Mouse (Mus musculus): ENCODE measurements around the gene Bmp2k. TPM values are rescaled to one million over a fixed set of nuclear protein-coding genes. Genes with fewer than 3 reads are reported as not detected.
A peak's percentile ranks its signal among the peaks of the same experiment; 100 is the strongest.

The Bmp2k gene
- polyA plus RNA-seq, 1 experiment from 2014 or later = 31.1 TPM

GRCm38 (mm10) chr5:97097631-97098041 lies 100.1 kb downstream of the Bmp2k start:
- H3K9ac ChIP-seq (ENCODE audit: low read depth, low read length) = no peak overlapping the region
- ATAC-seq (replicated peaks; ENCODE audit: low FRiP score) (no peak), DNase-seq (ENCODE audit: low spot score) (no peak)
- H3K4me1 ChIP-seq (replicated peaks; ENCODE audit: control insufficient read depth, insufficient read depth, low read length) = no peaks in the 10 kb centered on the region; the same call in 1 of the 2 replicates
- H3K9me3 ChIP-seq (ENCODE audit: control insufficient read depth, low read length) = no peaks in the 10 kb centered on the region
- no peak overlapping the region for H3K4me3 ChIP-seq (ENCODE audit: low read depth, low read length)
- no peak overlapping the region for H3K4me2 ChIP-seq
- no peak overlapping the region for H3K27ac ChIP-seq (ENCODE audit: low read depth, low read length)
- WGBS = 65% methylated on average over 9 of the region's 9 CpGs
- H3K27me3 ChIP-seq (replicated peaks; ENCODE audit: control insufficient read depth, insufficient read depth, low read length) = no peaks in the 10 kb centered on the region
- no peaks in the 10 kb centered on the region for H3K36me3 ChIP-seq (ENCODE audit: control insufficient read depth, insufficient read depth, low read length)

GRCm38 (mm10) chr5:97099954-97100353 lies 102.5 kb downstream of the Bmp2k start:
- 88% methylated on average over 8 of the region's 8 CpGs for WGBS
- DNase-seq (ENCODE audit: low spot score) (no peak), ATAC-seq (replicated peaks; ENCODE audit: low FRiP score) (no peak)
- H3K27ac ChIP-seq (ENCODE audit: low read depth, low read length) = no peak overlapping the region
- H3K4me3 ChIP-seq (ENCODE audit: low read depth, low read length) = no peak overlapping the region
- H3K4me2 ChIP-seq = no peak overlapping the region
- no peaks in the 10 kb centered on the region for H3K36me3 ChIP-seq (ENCODE audit: control insufficient read depth, insufficient read depth, low read length)
- no peak overlapping the region for H3K9ac ChIP-seq (ENCODE audit: low read depth, low read length)
- H3K4me1 ChIP-seq (replicated peaks; ENCODE audit: control insufficient read depth, insufficient read depth, low read length) = no peaks in the 10 kb centered on the region
- H3K27me3 ChIP-seq (replicated peaks; ENCODE audit: control insufficient read depth, insufficient read depth, low read length) = no peaks in the 10 kb centered on the region
- H3K9me3 ChIP-seq (ENCODE audit: control insufficient read depth, low read length) = no peaks in the 10 kb centered on the region

- Histone ChIP-seq H3K27ac (ENCODE audit: low read depth, low read length) (no peak overlapping the region), H3K9me3 (ENCODE audit: control insufficient read depth, low read length) (no peaks in the 10 kb centered on the region), H3K4me3 (ENCODE audit: low read depth, low read length) (no peak overlapping the region), H3K27me3 (replicated peaks; ENCODE audit: control insufficient read depth, insufficient read depth, low read length) (no peaks in the 10 kb centered on the region), H3K36me3 (ENCODE audit: control insufficient read depth, insufficient read depth, low read length) (no peaks in the 10 kb centered on the region), H3K9ac (ENCODE audit: low read depth, low read length) (no peak overlapping the region), H3K4me1 (replicated peaks; ENCODE audit: control insufficient read depth, insufficient read depth, low read length) (peaks cover 5% of the 10 kb centered on the region; the same call in 1 of the 2 replicates), H3K4me2 (no peak overlapping the region)
- ATAC-seq (replicated peaks; ENCODE audit: low FRiP score) (no peak), DNase-seq (ENCODE audit: low spot score) (no peak)
- 87% methylated on average over 5 of the region's 5 CpGs for WGBS
These were observed 110.8 kb downstream of the Bmp2k start for GRCm38 (mm10) chr5:97108333-97108732.

- WGBS = 70% methylated on average over 2 of the region's 2 CpGs
- DNase-seq (ENCODE audit: low spot score) (no peak), ATAC-seq (replicated peaks; ENCODE audit: low FRiP score) (no peak)
- peak overlapping the region; percentile 92 for H3K4me2 ChIP-seq
- H3K27ac ChIP-seq (ENCODE audit: low read depth, low read length) = no peak overlapping the region
- H3K4me1 ChIP-seq (replicated peaks; ENCODE audit: control insufficient read depth, insufficient read depth, low read length) = peaks cover 5% of the 10 kb centered on the region; the same call in 1 of the 2 replicates
- no peak overlapping the region for H3K9ac ChIP-seq (ENCODE audit: low read depth, low read length)
- no peak overlapping the region for H3K4me3 ChIP-seq (ENCODE audit: low read depth, low read length)
- H3K36me3 ChIP-seq (ENCODE audit: control insufficient read depth, insufficient read depth, low read length) = no peaks in the 10 kb centered on the region
- no peaks in the 10 kb centered on the region for H3K9me3 ChIP-seq (ENCODE audit: control insufficient read depth, low read length)
- no peaks in the 10 kb centered on the region for H3K27me3 ChIP-seq (replicated peaks; ENCODE audit: control insufficient read depth, insufficient read depth, low read length)
These were observed 112.6 kb downstream of the Bmp2k start for GRCm38 (mm10) chr5:97110133-97110532.

- Histone ChIP-seq H3K9me3 (ENCODE audit: control insufficient read depth, low read length) (no peaks in the 10 kb centered on the region), H3K36me3 (ENCODE audit: control insufficient read depth, insufficient read depth, low read length) (no peaks in the 10 kb centered on the region), H3K4me1 (replicated peaks; ENCODE audit: control insufficient read depth, insufficient read depth, low read length) (peaks cover 5% of the 10 kb centered on the region; the same call in 1 of the 2 replicates), H3K4me3 (ENCODE audit: low read depth, low read length) (peak overlapping the region; percentile 71), H3K4me2 (peak overlapping the region; percentile 92), H3K27me3 (replicated peaks; ENCODE audit: control insufficient read depth, insufficient read depth, low read length) (no peaks in the 10 kb centered on the region), H3K9ac (ENCODE audit: low read depth, low read length) (peak overlapping the region; percentile 67), H3K27ac (ENCODE audit: low read depth, low read length) (no peak overlapping the region)
- no peak for DNase-seq (ENCODE audit: low spot score)
- no peak for ATAC-seq (replicated peaks; ENCODE audit: low FRiP score)
- WGBS = 27% methylated on average over 5 of the region's 5 CpGs
These were observed 113.2 kb downstream of the Bmp2k start for GRCm38 (mm10) chr5:97110697-97111096.

- Histone ChIP-seq H3K4me1 (replicated peaks; ENCODE audit: control insufficient read depth, insufficient read depth, low read length) (peaks cover 5% of the 10 kb centered on the region; the same call in 1 of the 2 replicates), H3K9me3 (ENCODE audit: control insufficient read depth, low read length) (no peaks in the 10 kb centered on the region), H3K9ac (ENCODE audit: low read depth, low read length) (peak within 1 kb of the TSS; percentile 67), H3K36me3 (ENCODE audit: control insufficient read depth, insufficient read depth, low read length) (no peaks in the 10 kb centered on the region), H3K4me3 (ENCODE audit: low read depth, low read length) (peak within 1 kb of the TSS; percentile 71), H3K27me3 (replicated peaks; ENCODE audit: control insufficient read depth, insufficient read depth, low read length) (no peaks in the 10 kb centered on the region), H3K27ac (ENCODE audit: low read depth, low read length) (no peak within 1 kb of the TSS), H3K4me2 (peak within 1 kb of the TSS; percentile 92)
- DNase-seq (ENCODE audit: low spot score) (peak; percentile 95), ATAC-seq (replicated peaks; ENCODE audit: low FRiP score) (peak; percentile 98)
- under 1% methylated on average over 57 of the region's 62 CpGs for WGBS
These were observed 113.9 kb downstream of the Bmp2k start, which contains the start of gene Paqr3 for GRCm38 (mm10) chr5:97111207-97111910. TSS of gene Paqr3 (minus strand) at chr5:97111596.

DNA sequence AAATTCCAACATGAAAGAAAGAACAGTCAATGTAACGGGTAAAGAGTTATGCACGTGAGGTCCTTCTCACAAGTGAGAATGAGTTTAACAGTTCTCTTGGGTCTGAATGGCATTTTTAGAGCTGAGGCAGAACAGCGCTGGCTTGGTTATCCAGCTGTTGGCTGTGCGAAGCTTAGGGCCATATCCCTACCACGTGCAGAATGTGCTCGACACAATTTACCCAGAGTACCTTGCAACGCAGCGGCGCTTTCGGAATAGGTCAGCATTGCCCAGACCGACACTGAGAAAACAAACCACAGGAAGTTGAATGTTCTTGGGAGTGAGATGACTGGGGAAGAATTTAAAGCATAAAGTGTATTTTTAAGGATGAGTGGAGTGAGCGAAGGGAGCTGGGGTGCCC lies 127.5 kb downstream of the Bmp2k start:
- WGBS = 77% methylated on average over 12 of the region's 12 CpGs
- no peak for DNase-seq (ENCODE audit: low spot score)
- H3K27me3 ChIP-seq (replicated peaks; ENCODE audit: control insufficient read depth, insufficient read depth, low read length) = no peaks in the 10 kb centered on the region
- H3K4me2 ChIP-seq = no peak overlapping the region
- H3K27ac ChIP-seq (ENCODE audit: low read depth, low read length) = no peak overlapping the region
- no peak overlapping the region for H3K9ac ChIP-seq (ENCODE audit: low read depth, low read length)
- no peak for ATAC-seq (replicated peaks; ENCODE audit: low FRiP score)
- no peak overlapping the region for H3K4me3 ChIP-seq (ENCODE audit: low read depth, low read length)
- no peaks in the 10 kb centered on the region for H3K9me3 ChIP-seq (ENCODE audit: control insufficient read depth, low read length)
- no peaks in the 10 kb centered on the region for H3K4me1 ChIP-seq (replicated peaks; ENCODE audit: control insufficient read depth, insufficient read depth, low read length)
- no peaks in the 10 kb centered on the region for H3K36me3 ChIP-seq (ENCODE audit: control insufficient read depth, insufficient read depth, low read length)

DNA sequence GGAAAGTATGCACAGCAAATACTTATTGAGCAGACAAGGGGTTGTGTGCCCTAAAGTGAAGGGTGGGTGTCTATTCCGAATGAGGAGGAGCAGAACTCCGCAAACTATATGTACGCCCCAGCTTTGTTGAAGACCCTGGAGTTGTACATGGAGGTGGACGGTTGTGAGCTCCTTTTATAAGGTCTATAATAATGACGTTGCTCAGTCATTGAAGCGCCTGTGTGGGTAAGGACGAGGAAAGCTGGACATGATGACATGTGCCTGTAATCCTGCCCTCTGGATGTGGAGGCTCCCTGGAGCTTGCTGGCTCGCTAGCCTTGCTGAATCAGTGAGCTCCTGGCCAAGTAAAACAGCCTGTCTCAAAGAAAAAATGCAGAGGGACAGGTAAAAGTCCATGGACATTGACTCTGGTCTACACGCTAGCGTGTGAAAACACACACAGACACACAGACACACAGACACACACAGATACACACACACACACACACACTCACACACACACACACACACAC lies 128.0 kb downstream of the Bmp2k start:
- Histone ChIP-seq H3K9me3 (ENCODE audit: control insufficient read depth, low read length) (no peaks in the 10 kb centered on the region), H3K4me3 (ENCODE audit: low read depth, low read length) (no peak overlapping the region), H3K4me2 (no peak overlapping the region), H3K27me3 (replicated peaks; ENCODE audit: control insufficient read depth, insufficient read depth, low read length) (no peaks in the 10 kb centered on the region), H3K27ac (ENCODE audit: low read depth, low read length) (no peak overlapping the region), H3K9ac (ENCODE audit: low read depth, low read length) (no peak overlapping the region), H3K4me1 (replicated peaks; ENCODE audit: control insufficient read depth, insufficient read depth, low read length) (no peaks in the 10 kb centered on the region), H3K36me3 (ENCODE audit: control insufficient read depth, insufficient read depth, low read length) (no peaks in the 10 kb centered on the region)
- DNase-seq (ENCODE audit: low spot score) (no peak), ATAC-seq (replicated peaks; ENCODE audit: low FRiP score) (no peak)
- 65% methylated on average over 10 of the region's 10 CpGs for WGBS

- ATAC-seq (replicated peaks; ENCODE audit: low FRiP score) = 0 out of 2 replicates have a peak, but pooled peaks have one; percentile 54
- WGBS = 19% methylated on average over 4 of the region's 4 CpGs
These were observed 128.5 kb downstream of the Bmp2k start for GRCm38 (mm10) chr5:97126005-97126404.

More at GRCm38 (mm10) chr5:97126005-97126404, 128.5 kb downstream of the Bmp2k start:
- Histone ChIP-seq H3K36me3 (ENCODE audit: control insufficient read depth, insufficient read depth, low read length) (no peaks in the 10 kb centered on the region), H3K27ac (ENCODE audit: low read depth, low read length) (no peak overlapping the region), H3K4me3 (ENCODE audit: low read depth, low read length) (no peak overlapping the region), H3K27me3 (replicated peaks; ENCODE audit: control insufficient read depth, insufficient read depth, low read length) (no peaks in the 10 kb centered on the region), H3K4me2 (no peak overlapping the region), H3K9me3 (ENCODE audit: control insufficient read depth, low read length) (no peaks in the 10 kb centered on the region), H3K9ac (ENCODE audit: low read depth, low read length) (no peak overlapping the region), H3K4me1 (replicated peaks; ENCODE audit: control insufficient read depth, insufficient read depth, low read length) (no peaks in the 10 kb centered on the region)
- DNase-seq (ENCODE audit: low spot score) = no peak
